Mouse (Mus musculus) layer of hippocampus, adult 2 months (tissue): ENCODE data around the gene Dnm3. TPM values are rescaled to one million over a fixed set of nuclear protein-coding genes. Genes with fewer than 3 reads are reported as not detected.

Source experiments
- DNase-seq, 2 experiments: peaks; one replicate each; pipeline ENCODE4 v3.0.0; 2022; ENCODE audit warnings: low spot score in 2 of 2
- H3K27ac ChIP-seq: fragments of 200-600 bp; 2 replicates; pipeline ENCODE4 v1.8.1; 2022
- H3K4me3 ChIP-seq: fragments of 200-600 bp; 2 replicates; pipeline ENCODE4 v1.8.1; 2022; ENCODE audit warnings: mild to moderate bottlenecking
- CTCF ChIP-seq: fragments of 200-600 bp; conservative IDR thresholded peaks from 2 replicates; pipeline ENCODE4 v1.8.1; 2022; ENCODE audit warnings: antibody characterized with exemption, mild to moderate bottlenecking, moderate library complexity
- total RNA-seq, 2 experiments: library from RNA; stranded (reverse); gene quantifications; 2 replicates each; pipeline ENCODE4 v1.2.3; 2021

Dnm3 gene
- total RNA-seq, 2 experiments from 2014 or later, result 78.5 to 79.1 TPM

- no peak for DNase-seq
- Histone ChIP-seq H3K4me3 (no peak overlapping the region), H3K27ac (no peak overlapping the region)
- TF ChIP-seq CTCF, result no peak
Observed at GRCm38 (mm10) chr1:162253971-162254641, 223.7 kb downstream of the Dnm3 start.

GRCm38 (mm10) chr1:162252869-162253268 is 225.0 kb downstream of the Dnm3 start:
- no peak for TF ChIP-seq CTCF
- DNase-seq, result no peak
- H3K4me3 ChIP-seq, result no peak overlapping the region
- H3K27ac ChIP-seq, result no peak overlapping the region

- H3K27ac ChIP-seq, result no peak overlapping the region
- no peak for DNase-seq
- TF ChIP-seq CTCF, result no peak
- no peak overlapping the region for H3K4me3 ChIP-seq
Observed at GRCm38 (mm10) chr1:162247216-162247615, 230.6 kb downstream of the Dnm3 start.

GRCm38 (mm10) chr1:162243651-162243990 is 234.2 kb downstream of the Dnm3 start:
- no peak for DNase-seq
- H3K27ac ChIP-seq, result no peak overlapping the region
- no peak for TF ChIP-seq CTCF
- no peak overlapping the region for H3K4me3 ChIP-seq

- TF ChIP-seq CTCF, result no peak
- no peak overlapping the region for H3K4me3 ChIP-seq
- no peak for DNase-seq
- H3K27ac ChIP-seq, result no peak overlapping the region
Observed at GRCm38 (mm10) chr1:162242980-162243650, 234.7 kb downstream of the Dnm3 start.

- Histone ChIP-seq H3K4me3 (no peak overlapping the region), H3K27ac (no peak overlapping the region)
- no peak for DNase-seq
- TF ChIP-seq CTCF, result no peak
Observed at GRCm38 (mm10) chr1:162240720-162241119, 237.1 kb downstream of the Dnm3 start.

- TF ChIP-seq CTCF, result no peak
- no peak for DNase-seq
- Histone ChIP-seq H3K4me3 (no peak overlapping the region), H3K27ac (no peak overlapping the region)
Observed at GRCm38 (mm10) chr1:162238646-162239045, 239.2 kb downstream of the Dnm3 start.

- Histone ChIP-seq H3K4me3 (no peak overlapping the region), H3K27ac (no peak overlapping the region)
- DNase-seq, result no peak
- no peak for TF ChIP-seq CTCF
Observed at GRCm38 (mm10) chr1:162236624-162237159, 241.1 kb downstream of the Dnm3 start.

GRCm38 (mm10) chr1:162225621-162226147 is 252.2 kb downstream of the Dnm3 start:
- no peak for DNase-seq
- Histone ChIP-seq H3K4me3 (no peak overlapping the region), H3K27ac (no peak overlapping the region)
- no peak for TF ChIP-seq CTCF

GRCm38 (mm10) chr1:162224817-162225605 is 252.8 kb downstream of the Dnm3 start:
- DNase-seq, result no peak
- Histone ChIP-seq H3K4me3 (no peak overlapping the region), H3K27ac (no peak overlapping the region)
- TF ChIP-seq CTCF, result no peak

GRCm38 (mm10) chr1:162224061-162224460 is 253.8 kb downstream of the Dnm3 start:
- no peak overlapping the region for H3K4me3 ChIP-seq
- no peak overlapping the region for H3K27ac ChIP-seq
- no peak for DNase-seq
- TF ChIP-seq CTCF, result no peak

- Histone ChIP-seq H3K4me3 (no peak overlapping the region), H3K27ac (no peak overlapping the region)
- no peak for TF ChIP-seq CTCF
- no peak for DNase-seq
Observed at GRCm38 (mm10) chr1:162223258-162223940, 254.4 kb downstream of the Dnm3 start.

GRCm38 (mm10) chr1:162222353-162222752 is 255.5 kb downstream of the Dnm3 start:
- DNase-seq, result no peak
- no peak overlapping the region for H3K4me3 ChIP-seq
- H3K27ac ChIP-seq, result no peak overlapping the region
- TF ChIP-seq CTCF, result no peak
